Mouse (Mus musculus): ENCODE measurements around the gene 1700001C19Rik. TPM values are rescaled to one million over a fixed set of nuclear protein-coding genes. Genes with fewer than 3 reads are reported as not detected.

Gene 1700001C19Rik
- polyA plus RNA-seq, 1 experiment from 2014 or later, result 0.61 TPM

GRCm38 (mm10) chr17:47442271-47442670 is 5.1 kb upstream of the 1700001C19Rik start:
- Histone ChIP-seq H3K36me3 (ENCODE audit: control insufficient read depth, insufficient read depth, low read length) (no peaks in the 10 kb centered on the region), H3K4me1 (ENCODE audit: control insufficient read depth, insufficient read depth, low read length) (peaks cover 2% of the 10 kb centered on the region; the same call in 1 of the 2 replicates), H3K27ac (ENCODE audit: low read depth, low read length) (no peak overlapping the region), H3K9me3 (replicated peaks; ENCODE audit: control insufficient read depth, low read length) (no peaks in the 10 kb centered on the region), H3K27me3 (replicated peaks; ENCODE audit: control insufficient read depth, insufficient read depth, low read length) (peaks cover 21% of the 10 kb centered on the region), H3K4me3 (ENCODE audit: low read depth, low read length) (no peak overlapping the region), H3K9ac (ENCODE audit: low read length) (no peak overlapping the region), H3K4me2 (ENCODE audit: low read length) (no peak overlapping the region)
- 83% methylated on average over 3 of the region's 3 CpGs for WGBS
- DNase-seq (ENCODE audit: low spot score), result no peak
- no peak for ATAC-seq

GRCm38 (mm10) chr17:47441296-47442051 is 4.3 kb upstream of the 1700001C19Rik start:
- no peaks in the 10 kb centered on the region for H3K9me3 ChIP-seq (replicated peaks; ENCODE audit: control insufficient read depth, low read length)
- ATAC-seq (no peak), DNase-seq (ENCODE audit: low spot score) (no peak)
- peaks cover 4% of the 10 kb centered on the region; the same call in 1 of the 2 replicates for H3K4me1 ChIP-seq (ENCODE audit: control insufficient read depth, insufficient read depth, low read length)
- no peak overlapping the region for H3K4me3 ChIP-seq (ENCODE audit: low read depth, low read length)
- 56% methylated on average over 19 of the region's 19 CpGs for WGBS
- no peak overlapping the region for H3K27ac ChIP-seq (ENCODE audit: low read depth, low read length)
- no peak overlapping the region for H3K4me2 ChIP-seq (ENCODE audit: low read length)
- no peaks in the 10 kb centered on the region for H3K36me3 ChIP-seq (ENCODE audit: control insufficient read depth, insufficient read depth, low read length)
- H3K27me3 ChIP-seq (replicated peaks; ENCODE audit: control insufficient read depth, insufficient read depth, low read length), result peaks cover 29% of the 10 kb centered on the region
- H3K9ac ChIP-seq (ENCODE audit: low read length), result no peak overlapping the region

GRCm38 (mm10) chr17:47440359-47440890 is 3.2 kb upstream of the 1700001C19Rik start:
- no peaks in the 10 kb centered on the region for H3K36me3 ChIP-seq (ENCODE audit: control insufficient read depth, insufficient read depth, low read length)
- H3K4me3 ChIP-seq (ENCODE audit: low read depth, low read length), result no peak overlapping the region
- no peak overlapping the region for H3K4me2 ChIP-seq (ENCODE audit: low read length)
- no peak overlapping the region for H3K9ac ChIP-seq (ENCODE audit: low read length)
- DNase-seq (ENCODE audit: low spot score) (peak; percentile 24), ATAC-seq (no peak)
- H3K4me1 ChIP-seq (ENCODE audit: control insufficient read depth, insufficient read depth, low read length), result peaks cover 6% of the 10 kb centered on the region; the same call in 1 of the 2 replicates
- 2% methylated on average over 9 of the region's 9 CpGs for WGBS
- no peaks in the 10 kb centered on the region for H3K9me3 ChIP-seq (replicated peaks; ENCODE audit: control insufficient read depth, low read length)
- peaks cover 38% of the 10 kb centered on the region for H3K27me3 ChIP-seq (replicated peaks; ENCODE audit: control insufficient read depth, insufficient read depth, low read length)
- H3K27ac ChIP-seq (ENCODE audit: low read depth, low read length), result no peak overlapping the region

- Histone ChIP-seq H3K4me3 (ENCODE audit: low read depth, low read length) (no peak overlapping the region), H3K36me3 (ENCODE audit: control insufficient read depth, insufficient read depth, low read length) (no peaks in the 10 kb centered on the region), H3K4me2 (ENCODE audit: low read length) (no peak overlapping the region), H3K27ac (ENCODE audit: low read depth, low read length) (no peak overlapping the region), H3K27me3 (replicated peaks; ENCODE audit: control insufficient read depth, insufficient read depth, low read length) (peaks cover 45% of the 10 kb centered on the region), H3K4me1 (ENCODE audit: control insufficient read depth, insufficient read depth, low read length) (peaks cover 6% of the 10 kb centered on the region; the same call in 1 of the 2 replicates), H3K9me3 (replicated peaks; ENCODE audit: control insufficient read depth, low read length) (no peaks in the 10 kb centered on the region), H3K9ac (ENCODE audit: low read length) (no peak overlapping the region)
- DNase-seq (ENCODE audit: low spot score) (no peak), ATAC-seq (no peak)
- 51% methylated on average over 9 of the region's 9 CpGs for WGBS
These were observed 2.3 kb upstream of the 1700001C19Rik start for GRCm38 (mm10) chr17:47439396-47440028.

GRCm38 (mm10) chr17:47438611-47439010 is 1.4 kb upstream of the 1700001C19Rik start:
- no peak for ATAC-seq
- Histone ChIP-seq H3K36me3 (ENCODE audit: control insufficient read depth, insufficient read depth, low read length) (no peaks in the 10 kb centered on the region), H3K27me3 (replicated peaks; ENCODE audit: control insufficient read depth, insufficient read depth, low read length) (peaks cover 45% of the 10 kb centered on the region)

GRCm38 (mm10) chr17:47436156-47436906 is 845 bp downstream of the 1700001C19Rik start, which contains the start of gene AI661453:
AI661453 (plus strand) TSS chr17:47436615.
- Histone ChIP-seq H3K4me3 (ENCODE audit: low read depth, low read length) (peak within 1 kb of the TSS; percentile 29), H3K4me2 (ENCODE audit: low read length) (peak within 1 kb of the TSS; percentile 52), H3K27me3 (replicated peaks; ENCODE audit: control insufficient read depth, insufficient read depth, low read length) (peaks cover 45% of the 10 kb centered on the region), H3K36me3 (ENCODE audit: control insufficient read depth, insufficient read depth, low read length) (no peaks in the 10 kb centered on the region), H3K4me1 (ENCODE audit: control insufficient read depth, insufficient read depth, low read length) (peaks cover 6% of the 10 kb centered on the region; the same call in 1 of the 2 replicates), H3K27ac (ENCODE audit: low read depth, low read length) (no peak within 1 kb of the TSS), H3K9me3 (replicated peaks; ENCODE audit: control insufficient read depth, low read length) (no peaks in the 10 kb centered on the region), H3K9ac (ENCODE audit: low read length) (peak within 1 kb of the TSS; percentile 35; the same call in 1 of the 2 replicates)
- DNase-seq (ENCODE audit: low spot score) (no peak), ATAC-seq (no peak)
- WGBS, result under 1% methylated on average over 40 of the region's 45 CpGs

More at GRCm38 (mm10) chr17:47438611-47439010, 1.4 kb upstream of the 1700001C19Rik start:
- Histone ChIP-seq H3K9ac (ENCODE audit: low read length) (no peak overlapping the region), H3K4me1 (ENCODE audit: control insufficient read depth, insufficient read depth, low read length) (peaks cover 6% of the 10 kb centered on the region; the same call in 1 of the 2 replicates), H3K4me2 (ENCODE audit: low read length) (no peak overlapping the region), H3K27ac (ENCODE audit: low read depth, low read length) (no peak overlapping the region), H3K9me3 (replicated peaks; ENCODE audit: control insufficient read depth, low read length) (no peaks in the 10 kb centered on the region), H3K4me3 (ENCODE audit: low read depth, low read length) (no peak overlapping the region)
- DNase-seq (ENCODE audit: low spot score), result no peak
- WGBS, result 67% methylated on average over 6 of the region's 6 CpGs

- DNase-seq (ENCODE audit: low spot score) (no peak), ATAC-seq (no peak)
- no peak overlapping the region for H3K4me2 ChIP-seq (ENCODE audit: low read length)
- no peaks in the 10 kb centered on the region for H3K36me3 ChIP-seq (ENCODE audit: control insufficient read depth, insufficient read depth, low read length)
- no peaks in the 10 kb centered on the region for H3K9me3 ChIP-seq (replicated peaks; ENCODE audit: control insufficient read depth, low read length)
- H3K9ac ChIP-seq (ENCODE audit: low read length), result no peak overlapping the region
- peaks cover 9% of the 10 kb centered on the region for H3K27me3 ChIP-seq (replicated peaks; ENCODE audit: control insufficient read depth, insufficient read depth, low read length)
- WGBS, result 66% methylated on average over 5 of the region's 5 CpGs
- H3K4me3 ChIP-seq (ENCODE audit: low read depth, low read length), result no peak overlapping the region
- H3K4me1 ChIP-seq (ENCODE audit: control insufficient read depth, insufficient read depth, low read length), result no peaks in the 10 kb centered on the region
- H3K27ac ChIP-seq (ENCODE audit: low read depth, low read length), result no peak overlapping the region
These were observed 6.4 kb downstream of the 1700001C19Rik start for GRCm38 (mm10) chr17:47430815-47431214.

- H3K27ac ChIP-seq (ENCODE audit: low read depth, low read length), result no peak overlapping the region
- no peak overlapping the region for H3K4me3 ChIP-seq (ENCODE audit: low read depth, low read length)
- H3K9me3 ChIP-seq (replicated peaks; ENCODE audit: control insufficient read depth, low read length), result no peaks in the 10 kb centered on the region
- DNase-seq (ENCODE audit: low spot score), result peak; percentile 52
- no peak overlapping the region for H3K9ac ChIP-seq (ENCODE audit: low read length)
- no peak overlapping the region for H3K4me2 ChIP-seq (ENCODE audit: low read length)
- H3K4me1 ChIP-seq (ENCODE audit: control insufficient read depth, insufficient read depth, low read length), result no peaks in the 10 kb centered on the region
- 5% methylated on average over 8 of the region's 8 CpGs for WGBS
- H3K36me3 ChIP-seq (ENCODE audit: control insufficient read depth, insufficient read depth, low read length), result no peaks in the 10 kb centered on the region
- peak; percentile 57; the same call in 1 of the 2 replicates for ATAC-seq
- no peaks in the 10 kb centered on the region for H3K27me3 ChIP-seq (replicated peaks; ENCODE audit: control insufficient read depth, insufficient read depth, low read length)
These were observed 8.3 kb downstream of the 1700001C19Rik start for GRCm38 (mm10) chr17:47428831-47429304.

All from forebrain, embryonic 14.5 days (tissue).